Mouse (Mus musculus) bone marrow macrophage, adult 2 months (primary cell): ENCODE measurements around the gene Bpifa2.

Experiments used
- CTCF ChIP-seq: IDR thresholded peaks from 2 replicates; pipeline ENCODE4 v1.5.1; 2012; ENCODE audit warnings: low read depth, mild to moderate bottlenecking, low read length, moderate library complexity
- POLR2A ChIP-seq: IDR thresholded peaks from 2 replicates; pipeline ENCODE4 v1.6.1; 2012; ENCODE audit warnings: mild to moderate bottlenecking, low read depth, low read length, borderline replicate concordance

DNA sequence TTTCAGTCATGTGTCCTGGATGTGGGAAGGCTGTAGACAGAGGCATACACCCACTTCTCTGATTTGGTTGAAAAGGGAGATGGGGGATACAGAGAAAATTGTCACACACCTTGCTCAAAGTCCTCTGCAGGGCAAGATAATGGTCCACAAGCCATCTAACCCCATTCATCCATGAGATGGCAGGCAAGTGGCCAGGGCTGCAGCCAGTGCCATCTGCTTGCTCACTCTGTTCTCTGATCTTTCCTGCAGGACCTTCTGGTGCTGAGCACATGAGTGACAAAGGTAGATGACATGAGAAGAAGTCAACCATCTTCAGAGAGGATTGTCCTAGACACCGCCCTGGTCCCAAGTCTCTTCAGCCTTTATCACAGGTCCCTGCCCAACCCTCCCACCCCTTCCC lies 44.7 kb upstream of the Bpifa2 start:
- TF ChIP-seq POLR2A (no peak), CTCF (no peak)
